8 mouse cellular contexts compared by ENCODE assay signal in genomic region chr4:134852438-134853255, GRCm38 (mm10). TPM values are rescaled to one million over a fixed set of nuclear protein-coding genes. Genes with fewer than 3 reads are reported as not detected.
DNase-seq lines count a peak whose midpoint lies in the region; ATAC-seq lines count a peak whose summit lies in the region.

No protein-coding gene starts in this region.

- peaks cover 15% of the 10 kb centered on the region for H3K4me1 ChIP-seq in heart, embryonic 12.5 days (replicated peaks)
- H3K4me1 ChIP-seq in erythroblast, embryonic 14.5 days (ENCODE audit: control insufficient read depth): peaks cover 65% of the 10 kb centered on the region
- H3K4me1 ChIP-seq in hindbrain, embryonic 15.5 days (replicated peaks): peaks cover 38% of the 10 kb centered on the region
- H3K4me1 ChIP-seq in liver, embryonic 15.5 days (replicated peaks): peaks cover 61% of the 10 kb centered on the region
- peaks cover 12% of the 10 kb centered on the region for H3K4me1 ChIP-seq in neural tube, embryonic 11.5 days (ENCODE audit: control insufficient read depth, insufficient read depth, low read length)

- WGBS in heart, embryonic 12.5 days: under 1% methylated on average over 103 of the region's 106 CpGs
- WGBS in hindbrain, embryonic 15.5 days: under 1% methylated on average over 76 of the region's 106 CpGs
- under 1% methylated on average over 100 of the region's 106 CpGs for WGBS in liver, embryonic 15.5 days (ENCODE audit: insufficient replicate concordance)
- under 1% methylated on average over 54 of the region's 106 CpGs for WGBS in neural tube, embryonic 11.5 days

- H3K36me3 ChIP-seq in heart, embryonic 12.5 days: no peaks in the 10 kb centered on the region
- H3K36me3 ChIP-seq in erythroblast, embryonic 14.5 days (ENCODE audit: control insufficient read depth): peaks cover 40% of the 10 kb centered on the region
- H3K36me3 ChIP-seq in hindbrain, embryonic 15.5 days: no peaks in the 10 kb centered on the region
- 0 out of 2 replicates have a peak, but pooled peaks cover 3% of the 10 kb centered on the region for H3K36me3 ChIP-seq in liver, embryonic 15.5 days (replicated peaks)
- no peaks in the 10 kb centered on the region for H3K36me3 ChIP-seq in neural tube, embryonic 11.5 days (ENCODE audit: control insufficient read depth, insufficient read depth, low read length)

- peak; percentile 65 for ATAC-seq in heart, embryonic 12.5 days (ENCODE audit: insufficient number of reproducible peaks, low FRiP score)
- ATAC-seq in hindbrain, embryonic 15.5 days (ENCODE audit: low FRiP score, low read depth): peak; percentile 6
- peak; percentile 50 for ATAC-seq in liver, embryonic 15.5 days (ENCODE audit: insufficient read depth)
- peak; percentile 24; the same call in 1 of the 2 replicates for ATAC-seq in neural tube, embryonic 11.5 days (ENCODE audit: insufficient read depth, low FRiP score, low TSS enrichment)

- peak overlapping the region; percentile 86 for H3K4me2 ChIP-seq in heart, embryonic 12.5 days
- H3K4me2 ChIP-seq in hindbrain, embryonic 15.5 days: peak overlapping the region; percentile 71
- H3K4me2 ChIP-seq in liver, embryonic 15.5 days: peak overlapping the region; percentile 86
- peak overlapping the region; percentile 75 for H3K4me2 ChIP-seq in neural tube, embryonic 11.5 days (ENCODE audit: low read depth)

- H3K9me3 ChIP-seq in heart, embryonic 12.5 days (replicated peaks): no peaks in the 10 kb centered on the region
- no peaks in the 10 kb centered on the region for H3K9me3 ChIP-seq in erythroblast, embryonic 14.5 days (ENCODE audit: control insufficient read depth, low read length)
- H3K9me3 ChIP-seq in hindbrain, embryonic 15.5 days: no peaks in the 10 kb centered on the region
- no peaks in the 10 kb centered on the region for H3K9me3 ChIP-seq in liver, embryonic 15.5 days (replicated peaks)
- no peaks in the 10 kb centered on the region for H3K9me3 ChIP-seq in neural tube, embryonic 11.5 days (ENCODE audit: control insufficient read depth, low read length)

- peak overlapping the region; percentile 86 for H3K4me3 ChIP-seq in heart, embryonic 12.5 days
- peak overlapping the region; percentile 96 for H3K4me3 ChIP-seq in erythroblast, embryonic 14.5 days (replicated peaks)
- peak overlapping the region; percentile 76 for H3K4me3 ChIP-seq in hindbrain, embryonic 15.5 days
- H3K4me3 ChIP-seq in liver, embryonic 15.5 days (replicated peaks): peak overlapping the region; percentile 96
- peak overlapping the region; percentile 99 for H3K4me3 ChIP-seq in neural tube, embryonic 11.5 days (ENCODE audit: low read depth, low read length)

- peaks cover 25% of the 10 kb centered on the region for H3K27me3 ChIP-seq in heart, embryonic 12.5 days (replicated peaks)
- peaks cover 5% of the 10 kb centered on the region for H3K27me3 ChIP-seq in erythroblast, embryonic 14.5 days (ENCODE audit: control insufficient read depth)
- peaks cover 3% of the 10 kb centered on the region; the same call in 1 of the 2 replicates for H3K27me3 ChIP-seq in hindbrain, embryonic 15.5 days
- 0 out of 2 replicates have a peak, but pooled peaks cover 18% of the 10 kb centered on the region for H3K27me3 ChIP-seq in liver, embryonic 15.5 days
- H3K27me3 ChIP-seq in neural tube, embryonic 11.5 days (ENCODE audit: control insufficient read depth, insufficient read depth, low read length): 0 out of 2 replicates have a peak, but pooled peaks cover 4% of the 10 kb centered on the region

- H3K27ac ChIP-seq in heart, embryonic 12.5 days (ENCODE audit: poor library complexity, severe bottlenecking): peak overlapping the region; percentile 52
- H3K27ac ChIP-seq in hindbrain, embryonic 15.5 days (replicated peaks): peak overlapping the region; percentile 94
- H3K27ac ChIP-seq in liver, embryonic 15.5 days (replicated peaks): peak overlapping the region; percentile 93
- peak overlapping the region; percentile 90 for H3K27ac ChIP-seq in neural tube, embryonic 11.5 days (ENCODE audit: low read depth, low read length)

- DNase-seq in heart, adult 11 months: no peak
- peak; percentile 60 for DNase-seq in R1 (ENCODE audit: low read depth, low spot score)
- peak; percentile 58 for DNase-seq in neural tube, embryonic 11.5 days (ENCODE audit: low spot score)
- peak; percentile 32 to 39 for DNase-seq in thymus, adult 18-20 months

- peak overlapping the region; percentile 96 for H3K9ac ChIP-seq in heart, embryonic 12.5 days
- peak overlapping the region; percentile 91 for H3K9ac ChIP-seq in hindbrain, embryonic 15.5 days
- peak overlapping the region; percentile 98 for H3K9ac ChIP-seq in liver, embryonic 15.5 days
- H3K9ac ChIP-seq in neural tube, embryonic 11.5 days (ENCODE audit: low read length): peak overlapping the region; percentile 98

RNA-seq across cellular contexts. Expression of gene Maco1, which starts 0.5 kb away (rescaled TPM):
- polyA plus RNA-seq in heart, embryonic 12.5 days (2016; fragmentation: Nextera tagmentation; extraction: Ambion mirVana): 30.6 and 31.4 TPM in 2 replicates
- polyA plus RNA-seq in erythroblast, embryonic 14.5 days (2012): 1.4 and 1.5 TPM in 2 replicates
- polyA plus RNA-seq in hindbrain, embryonic 15.5 days (2015; fragmentation: Nextera tagmentation; extraction: Ambion mirVana): 81.2 and 91.4 TPM in 2 replicates
- polyA plus RNA-seq in liver, embryonic 15.5 days (2015; fragmentation: Nextera tagmentation; extraction: Ambion mirVana): 16.0 and 17.3 TPM in 2 replicates
- polyA plus RNA-seq in neural tube, embryonic 11.5 days (2014; fragmentation: Nextera tagmentation; extraction: Ambion mirVana): 47.2 and 49.3 TPM in 2 replicates

RNA-seq across cellular contexts. Expression of gene Rhd, which starts 11.7 kb away (rescaled TPM):
- polyA plus RNA-seq in heart, embryonic 12.5 days (2016; fragmentation: Nextera tagmentation; extraction: Ambion mirVana): 23.6 and 28.1 TPM in 2 replicates
- 54.9 and 73.6 TPM in 2 replicates for polyA plus RNA-seq in erythroblast, embryonic 14.5 days (2012)
- polyA plus RNA-seq in hindbrain, embryonic 15.5 days (2015; fragmentation: Nextera tagmentation; extraction: Ambion mirVana): 2.2 TPM in 2 replicates
- polyA plus RNA-seq in liver, embryonic 15.5 days (2015; fragmentation: Nextera tagmentation; extraction: Ambion mirVana): 587 and 603 TPM in 2 replicates
- 13.8 and 15.7 TPM in 2 replicates for polyA plus RNA-seq in neural tube, embryonic 11.5 days (2014; fragmentation: Nextera tagmentation; extraction: Ambion mirVana)

Comparison
In these comparisons a context has a peak if more than half of its experiments do, and no peak if none do; other contexts are left out.
1. ATAC-seq: peak in every context shown above with its lines; median percentile 65 in heart, embryonic 12.5 days; 50 in liver, embryonic 15.5 days; 24 in neural tube, embryonic 11.5 days; 6 in hindbrain, embryonic 15.5 days.